Mouse (Mus musculus) cerebellum, postnatal 4 days (tissue): ENCODE data around the gene Ankrd28.

Experiments used
- DNase-seq, 2 experiments: peaks; one replicate each; pipeline ENCODE4 v3.0.0; 2022; ENCODE audit warnings: low spot score in 2 of 2, mixed read lengths in 1 of 2

Ankrd28 gene

DNA sequence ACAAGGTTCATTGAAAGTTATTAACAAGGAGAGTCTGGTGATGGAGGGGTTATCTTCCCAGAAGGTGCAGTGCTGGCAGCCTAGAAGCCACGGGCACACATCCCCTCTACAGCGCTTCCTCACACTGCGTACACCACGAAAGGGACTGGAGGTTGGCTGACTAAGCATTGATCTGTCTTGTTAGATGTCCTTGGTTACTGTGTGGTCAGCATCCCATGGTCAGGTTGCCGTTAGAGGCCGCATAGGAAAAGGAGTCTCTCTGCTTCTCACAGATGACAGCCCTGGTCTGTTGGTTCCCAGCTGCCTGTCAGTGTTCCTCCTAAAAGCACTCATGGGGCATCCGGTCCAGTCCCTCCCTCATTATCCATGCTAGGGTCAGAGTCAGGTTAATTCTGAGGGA lies 179.2 kb downstream of the Ankrd28 start:
- DNase-seq, result no peak

GRCm38 (mm10) chr14:31650347-31650746 lies 180.1 kb downstream of the Ankrd28 start:
- no peak for DNase-seq
